Mouse (Mus musculus) cerebellum, adult 11-12 months (tissue): ENCODE results near the gene Sema3g.

Source experiments
- DNase-seq: peaks from one replicate; pipeline ENCODE4 v3.0.0; 2022

Sema3g gene

DNA sequence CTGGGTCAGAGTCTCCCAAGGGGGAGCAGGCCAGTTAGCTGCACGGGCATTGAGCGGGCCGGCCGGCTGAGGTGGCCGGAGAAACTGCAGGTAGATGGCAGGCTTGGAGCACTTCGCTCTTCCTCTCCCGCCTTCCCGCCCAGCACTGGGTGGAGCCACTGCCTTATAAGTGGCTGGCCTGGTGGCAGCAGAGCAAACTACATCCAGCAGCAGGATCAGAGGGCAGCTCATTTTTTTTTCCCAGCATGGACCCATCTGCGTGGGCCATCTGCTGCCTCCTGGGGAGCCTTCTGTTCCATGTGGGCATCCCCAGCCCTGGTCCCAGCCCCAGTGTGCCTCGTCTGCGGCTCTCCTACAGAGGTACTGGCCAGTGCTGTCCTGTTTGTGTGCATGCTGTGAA lies at the start of gene Sema3g:
Gene Sema3g, plus strand, starts transcription at position 195 of the 400 bp plus-strand sequence.
- DNase-seq, result peak; percentile 87

GRCm38 (mm10) chr14:31168425-31168824 lies 49.2 kb upstream of the Sema3g start, which contains the start of gene Stab1:
Gene Stab1, minus strand, starts transcription at chr14:31168641.
- DNase-seq, result no peak

DNA sequence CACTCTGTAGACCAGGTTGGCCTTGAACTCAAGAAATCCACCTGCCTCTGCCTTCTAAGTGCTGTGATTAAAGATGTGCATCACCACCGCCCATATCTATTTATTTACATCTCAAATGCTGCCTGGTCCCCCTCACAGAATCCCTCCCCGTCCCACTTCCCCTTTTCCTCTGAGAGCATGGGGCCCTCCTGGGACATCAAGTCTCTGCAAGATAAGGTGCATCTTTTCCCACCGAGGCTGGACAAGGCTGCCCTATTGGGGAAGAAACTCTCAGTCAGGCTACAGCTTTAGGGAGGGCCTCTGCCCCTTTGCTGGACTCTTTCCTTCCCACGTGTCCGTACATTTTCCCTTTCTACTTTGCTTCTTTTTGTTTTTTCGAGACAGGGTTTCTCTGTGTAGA lies 48.2 kb upstream of the Sema3g start:
- DNase-seq, result no peak

DNA sequence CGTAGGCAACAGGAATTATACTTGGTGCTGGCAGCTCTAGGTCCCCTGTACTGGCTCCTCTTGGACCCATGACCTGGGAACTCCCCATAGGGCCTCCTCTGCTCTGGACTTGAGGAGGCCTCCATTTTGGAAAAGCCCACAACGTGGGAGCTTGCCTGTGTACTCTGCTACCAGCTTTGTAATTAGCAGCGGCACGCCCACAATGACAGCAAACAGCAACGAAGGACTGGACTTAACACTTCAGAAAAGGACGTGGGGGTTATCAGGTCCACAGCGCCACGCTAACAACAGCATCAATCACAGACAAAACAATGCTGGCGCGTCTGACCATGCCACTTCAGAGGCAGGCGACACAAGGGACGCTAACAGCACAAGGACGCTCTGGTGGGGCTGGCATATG lies 46.7 kb upstream of the Sema3g start:
- no peak for DNase-seq

- peak; percentile 72 for DNase-seq
These were observed 46.3 kb upstream of the Sema3g start for GRCm38 (mm10) chr14:31171386-31171785.

DNA sequence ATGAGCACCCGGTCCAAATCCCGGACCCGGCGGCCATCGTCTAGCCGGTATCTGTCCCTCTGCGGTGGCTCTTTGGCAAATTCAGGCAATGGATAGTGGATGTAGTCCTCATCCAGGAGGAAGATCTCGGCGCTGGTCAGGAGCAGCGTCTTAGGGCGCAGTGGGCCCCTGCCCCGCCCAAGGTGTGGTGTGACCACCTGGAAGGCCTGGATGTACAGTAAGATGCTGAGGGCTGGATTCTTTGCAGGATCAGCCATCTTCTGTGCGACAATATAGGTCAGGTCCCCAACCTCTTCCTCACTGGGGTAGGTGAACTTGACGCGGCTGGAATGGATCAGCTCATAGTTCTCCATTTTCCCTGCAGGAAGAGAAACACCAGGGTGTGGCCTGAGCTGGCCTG lies 45.8 kb upstream of the Sema3g start:
- DNase-seq, result no peak

GRCm38 (mm10) chr14:31172781-31173455 lies 44.7 kb upstream of the Sema3g start:
- DNase-seq, result peak; percentile 77

GRCm38 (mm10) chr14:31173537-31173936 lies 44.1 kb upstream of the Sema3g start:
- no peak for DNase-seq

GRCm38 (mm10) chr14:31177287-31177686 lies 40.4 kb upstream of the Sema3g start:
- DNase-seq, result no peak

- DNase-seq, result no peak
These were observed 39.9 kb upstream of the Sema3g start for GRCm38 (mm10) chr14:31177715-31178114.

DNA sequence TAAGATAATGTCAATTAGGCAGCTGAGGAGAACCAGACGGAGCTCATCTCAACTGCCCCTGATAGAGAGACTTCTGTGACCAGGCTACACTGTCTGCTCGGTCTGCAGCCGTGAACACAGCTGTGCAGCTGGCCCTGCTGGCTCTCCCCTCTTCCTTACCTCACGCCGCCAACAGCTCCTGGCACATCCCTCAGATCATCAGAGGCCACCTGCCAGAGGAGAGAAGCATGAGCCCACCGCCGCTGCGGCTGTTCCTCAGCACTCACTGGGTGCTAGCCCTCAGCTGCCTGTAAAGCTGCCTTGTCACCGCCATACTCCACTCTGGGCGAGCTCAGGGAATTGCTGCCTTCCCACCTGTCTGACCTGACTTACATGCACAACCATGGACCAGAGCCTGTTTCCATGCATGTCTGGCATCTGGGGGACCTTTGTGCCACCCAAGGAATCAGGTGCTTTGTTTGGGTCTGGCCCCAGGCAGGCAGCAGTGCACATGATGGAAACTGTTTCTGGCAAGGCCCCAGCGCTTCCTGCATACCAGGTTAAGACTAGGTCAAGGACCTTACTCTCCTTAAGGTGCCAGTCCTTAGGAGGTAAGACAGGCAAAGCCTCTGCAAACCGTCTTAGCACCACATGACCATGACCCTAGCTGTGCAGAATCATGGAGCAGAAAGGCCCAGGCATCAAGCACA lies 37.8 kb upstream of the Sema3g start:
- DNase-seq, result no peak

DNA sequence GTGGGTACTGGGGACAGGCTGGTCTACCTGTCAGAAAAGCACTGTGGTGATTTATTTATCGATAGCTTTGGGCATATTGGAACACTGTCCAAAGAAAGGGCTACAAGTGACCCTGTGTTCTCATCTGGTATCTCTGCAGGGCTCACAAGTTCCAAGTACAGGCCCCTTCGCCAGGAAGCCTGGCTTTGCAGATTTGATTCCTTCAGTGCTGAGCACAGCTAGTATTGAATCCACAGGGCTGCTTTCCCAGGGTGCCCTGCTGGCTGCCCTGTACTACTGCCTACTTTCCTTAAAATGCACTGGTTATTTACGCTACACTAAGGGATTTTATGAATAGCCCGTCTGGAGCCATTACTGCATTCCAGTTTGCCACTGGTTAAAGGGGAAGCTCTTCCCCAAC lies 36.1 kb upstream of the Sema3g start:
- DNase-seq, result no peak

- DNase-seq, result no peak
These were observed 34.8 kb upstream of the Sema3g start for GRCm38 (mm10) chr14:31182786-31183290.

DNA sequence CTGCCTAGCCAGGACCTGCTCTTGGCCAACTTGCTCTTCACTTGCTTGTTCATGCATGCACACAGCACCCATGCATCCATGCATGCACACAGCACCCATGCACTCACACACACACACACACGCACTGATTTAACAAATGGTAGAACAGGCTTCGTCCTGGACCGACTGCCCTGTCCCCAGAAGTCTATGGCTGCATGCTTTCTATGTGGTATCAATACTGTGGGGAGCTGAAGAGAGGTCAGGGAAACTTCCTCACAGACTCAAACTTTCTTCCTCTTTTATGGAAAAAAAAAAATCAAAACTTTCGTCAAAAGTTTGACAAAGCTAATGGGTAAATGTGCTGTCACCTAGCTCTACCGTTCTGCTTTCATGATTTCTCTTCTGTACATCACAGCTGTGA lies 34.1 kb upstream of the Sema3g start:
- DNase-seq, result no peak

DNA sequence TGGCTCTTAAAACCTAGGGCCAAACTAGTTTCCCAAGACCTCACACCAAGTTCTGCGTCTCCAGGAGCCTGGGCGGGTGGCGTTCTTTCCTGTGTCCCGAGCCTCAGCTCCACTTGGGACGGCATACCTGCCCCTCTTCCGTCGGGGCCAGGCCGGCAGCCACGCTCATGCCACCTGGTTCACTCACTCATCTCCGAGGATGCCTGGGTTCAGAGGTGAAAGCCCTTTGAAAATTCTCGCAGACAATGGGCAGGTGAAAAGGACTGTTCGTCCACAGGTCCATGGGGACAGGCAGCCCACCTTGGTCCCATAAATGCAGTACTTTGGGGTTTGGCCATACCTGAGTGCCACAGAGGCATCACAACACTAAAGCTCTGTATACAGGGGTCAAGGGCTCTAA lies 33.5 kb upstream of the Sema3g start:
- no peak for DNase-seq

GRCm38 (mm10) chr14:31186656-31187055 lies 31.0 kb upstream of the Sema3g start:
- DNase-seq, result peak; percentile 36

GRCm38 (mm10) chr14:31188771-31189181 lies 28.9 kb upstream of the Sema3g start:
- no peak for DNase-seq

- no peak for DNase-seq
These were observed 28.3 kb upstream of the Sema3g start for GRCm38 (mm10) chr14:31189348-31189747.

- DNase-seq, result peak; percentile 51
These were observed 25.7 kb upstream of the Sema3g start for GRCm38 (mm10) chr14:31191936-31192335.

GRCm38 (mm10) chr14:31193791-31194190 lies 23.9 kb upstream of the Sema3g start:
- peak; percentile 41 for DNase-seq

DNA sequence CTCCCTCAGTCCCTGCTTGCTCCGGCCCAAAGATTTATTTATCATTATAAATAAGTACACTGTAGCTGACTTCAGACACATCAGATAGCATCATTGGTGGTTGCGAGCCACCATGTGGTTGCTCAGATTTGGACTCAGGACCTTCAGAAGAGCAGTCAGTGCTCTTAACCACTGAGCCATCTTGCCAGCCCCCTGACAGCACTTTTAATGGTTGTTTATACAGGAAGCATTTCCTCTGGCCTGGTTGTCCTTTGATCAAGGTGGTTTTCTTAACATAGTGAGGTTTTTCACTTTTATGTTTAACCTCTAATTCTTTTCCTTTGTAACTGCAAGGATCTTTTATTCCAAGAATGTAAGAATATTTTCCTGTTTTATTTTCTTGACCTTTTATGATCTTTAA lies 23.2 kb upstream of the Sema3g start:
- DNase-seq, result no peak

DNA sequence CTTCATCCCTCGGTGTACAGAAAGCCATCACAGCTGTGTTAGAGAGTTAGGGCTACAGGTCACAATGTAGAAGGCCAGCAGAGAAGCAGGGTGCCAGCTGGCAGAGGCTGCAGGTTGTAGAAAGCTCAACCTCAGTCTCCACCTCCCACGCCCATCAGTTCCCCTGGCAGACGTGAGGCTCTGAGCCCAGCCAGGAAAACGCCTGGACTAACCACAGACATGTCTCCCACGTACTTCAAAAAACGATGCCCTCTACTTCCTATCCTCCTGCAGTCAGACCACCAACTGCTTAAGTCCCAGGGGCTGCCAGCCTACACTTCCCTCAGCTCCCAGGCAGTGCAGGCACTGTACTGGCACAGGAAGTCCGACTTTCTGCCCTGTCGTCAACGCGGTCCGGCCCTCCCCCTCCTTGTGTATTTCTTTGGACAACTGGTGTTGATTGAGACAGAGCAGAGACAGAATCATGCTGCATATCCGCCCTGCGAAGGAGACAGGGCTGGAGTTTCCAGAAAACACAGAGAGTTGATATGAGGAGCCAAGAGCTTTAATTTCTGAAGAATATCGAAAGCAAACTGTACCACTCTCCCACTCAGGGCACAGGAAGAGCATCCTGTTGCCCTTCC lies 22.7 kb upstream of the Sema3g start:
- DNase-seq, result peak; percentile 74

DNA sequence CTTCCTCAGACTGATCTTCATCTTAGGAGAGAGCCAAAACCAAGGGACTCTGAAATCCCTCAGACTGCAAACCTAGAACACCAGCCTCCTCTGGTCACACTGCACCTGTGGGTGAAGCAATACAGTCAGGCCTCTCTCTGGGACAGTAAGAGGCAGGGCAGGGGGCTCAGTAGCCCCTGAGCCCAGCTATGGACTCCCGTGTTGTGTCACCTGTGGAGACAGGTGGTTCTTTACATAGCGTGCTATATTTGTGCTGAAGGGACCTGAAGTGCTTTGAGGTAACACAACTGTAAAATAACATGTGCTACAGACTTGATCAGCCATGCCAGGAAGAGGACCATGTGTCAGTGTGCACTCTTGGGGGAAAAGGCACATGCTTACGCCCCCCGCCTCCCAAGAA lies 22.1 kb upstream of the Sema3g start:
- peak; percentile 23 for DNase-seq

DNA sequence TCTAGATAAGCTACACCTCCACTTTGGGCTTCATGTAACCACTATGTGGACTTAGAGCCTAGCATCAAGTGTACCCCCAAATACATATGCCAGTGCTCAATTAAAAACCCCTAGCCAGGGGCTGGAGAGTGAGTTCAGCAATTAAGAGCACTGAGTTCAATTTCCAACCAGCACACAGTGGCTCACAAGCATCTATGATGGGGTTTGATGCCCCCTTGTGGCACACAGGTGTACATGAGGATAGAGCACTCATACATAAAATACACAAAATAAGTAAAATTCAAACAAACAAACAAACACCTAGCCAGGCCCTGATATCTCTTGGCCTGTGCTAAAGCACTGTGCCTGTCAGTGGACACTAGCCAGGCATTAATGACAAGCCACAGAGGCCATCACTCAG lies 21.7 kb upstream of the Sema3g start:
- no peak for DNase-seq
